Mouse (Mus musculus) layer of hippocampus, postnatal 14 days (tissue): ENCODE measurements around the gene Fzd7. TPM values are rescaled to one million over a fixed set of nuclear protein-coding genes. Genes with fewer than 3 reads are reported as not detected.
"Not testable (repeated sequence)": the region's sequence is repeated elsewhere in the genome, so short reads cannot be mapped to it uniquely, and the experiment has no call there.

Experiments
- DNase-seq, 2 experiments: peaks; one replicate each; pipeline ENCODE4 v3.0.0; 2021 to 2022; ENCODE audit warnings: low spot score in 2 of 2, mixed read lengths in 1 of 2
- long read RNA-seq, 2 experiments: library from polyadenylated mRNA; stranded (forward); transcript quantifications; one replicate each; pipeline ENCODE4 v2.0.0; 2021
- total RNA-seq, 2 experiments: library from RNA; stranded (reverse); gene quantifications; 2 replicates each; pipeline ENCODE4 v1.2.3; 2021

Gene Fzd7
- total RNA-seq, result 1 to 10 TPM; 4.7 to 7.0 TPM
- long read RNA-seq, experiment 1, full-length matches to known transcripts, result 1 of 1 reads
- long read RNA-seq, experiment 1, partial matches to known transcripts, result 0 of 1 reads
- long read RNA-seq, experiment 1, other reads (novel, unspliced or antisense), result 0 of 1 reads
- long read RNA-seq, experiment 2, full-length matches to known transcripts, result 3 of 3 reads
- long read RNA-seq, experiment 2, partial matches to known transcripts, result 0 of 3 reads
- long read RNA-seq, experiment 2, other reads (novel, unspliced or antisense), result 0 of 3 reads

DNA sequence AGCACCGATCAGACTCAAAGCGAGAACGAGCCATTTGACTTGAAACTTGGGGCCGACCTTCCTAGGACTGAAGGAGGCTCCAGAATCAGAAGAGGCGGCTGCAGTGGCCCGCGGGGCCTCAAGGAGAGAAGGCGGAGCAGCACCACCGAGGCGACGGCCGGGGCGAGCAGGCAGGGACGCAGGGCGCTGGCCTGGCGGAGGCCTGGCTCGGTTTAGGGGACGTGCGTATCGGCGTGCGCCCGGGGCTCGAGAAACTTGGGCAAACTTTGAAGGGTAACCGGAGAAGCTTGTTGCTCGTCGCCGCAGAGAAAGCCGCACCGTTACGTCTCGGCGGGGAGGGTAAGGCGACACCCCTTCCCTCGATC lies at the start of gene Fzd7:
Gene Fzd7, plus strand, starts transcription at position 94 of the 365 bp plus-strand sequence.
- DNase-seq, result no peak

GRCm38 (mm10) chr1:59433296-59433695 lies 48.9 kb upstream of the Fzd7 start:
- DNase-seq, result no peak

DNA sequence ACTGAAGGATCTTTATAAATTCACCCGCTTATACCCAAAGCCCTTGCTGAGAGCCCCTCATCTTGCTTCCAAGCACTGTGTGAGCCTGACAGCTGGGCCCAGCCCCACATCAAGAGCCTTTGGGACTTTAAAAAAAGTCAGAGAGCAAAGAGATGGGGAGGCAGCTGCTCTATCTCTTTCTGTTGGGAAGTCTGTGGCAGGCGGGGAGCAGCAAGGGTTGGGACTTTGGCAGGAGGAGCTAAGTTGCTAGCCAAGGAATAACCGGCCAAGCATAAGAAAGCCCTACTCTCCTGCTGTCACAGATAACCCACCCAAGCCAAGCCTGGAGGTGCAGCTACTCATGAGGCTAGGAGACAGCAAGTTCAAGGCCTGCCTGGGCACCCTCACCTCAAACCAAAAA lies 48.2 kb upstream of the Fzd7 start:
- DNase-seq, result peak; percentile 25 to 49

- DNase-seq, result no peak
Measured at GRCm38 (mm10) chr1:59435270-59435669, 47.0 kb upstream of the Fzd7 start.

DNA sequence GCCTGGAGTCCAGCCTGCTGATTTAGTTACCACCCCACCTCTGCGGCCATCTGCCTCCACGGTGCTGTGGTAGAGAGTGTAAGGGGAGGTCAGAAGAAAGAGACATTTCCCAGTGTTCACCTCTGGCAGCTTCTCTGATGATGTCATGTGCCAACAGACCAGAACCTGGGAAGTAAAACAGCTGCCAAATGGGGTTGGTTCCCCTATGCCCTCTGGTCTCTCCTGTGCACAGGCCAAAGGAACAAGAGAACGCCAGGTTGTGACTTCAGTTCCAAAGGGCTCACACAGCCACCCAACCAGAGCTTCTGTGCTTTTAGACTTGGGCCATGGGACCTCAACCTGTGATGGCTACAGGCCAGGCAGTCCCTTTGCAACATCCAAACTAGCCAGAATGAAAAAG lies 45.9 kb upstream of the Fzd7 start:
- no peak for DNase-seq

DNA sequence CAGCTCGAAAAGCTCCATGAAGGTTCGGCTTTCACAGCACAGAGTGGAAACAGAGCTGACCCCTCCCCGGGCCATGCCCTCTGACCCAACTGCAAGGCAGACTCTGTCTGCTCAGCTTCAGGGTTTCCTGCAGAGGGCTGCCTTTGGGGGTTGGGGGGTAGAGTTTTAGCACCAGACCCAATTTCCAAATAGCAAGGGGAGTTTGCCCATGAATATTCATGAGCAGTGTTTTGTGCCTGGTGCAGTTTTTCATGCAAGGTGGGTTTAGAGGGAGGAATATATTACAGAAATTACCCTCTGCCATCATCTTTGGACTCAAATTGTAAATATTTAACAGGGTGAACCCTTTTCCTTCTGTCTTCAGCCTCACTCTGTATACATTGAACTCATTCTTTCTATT lies 44.3 kb upstream of the Fzd7 start:
- no peak for DNase-seq

DNA sequence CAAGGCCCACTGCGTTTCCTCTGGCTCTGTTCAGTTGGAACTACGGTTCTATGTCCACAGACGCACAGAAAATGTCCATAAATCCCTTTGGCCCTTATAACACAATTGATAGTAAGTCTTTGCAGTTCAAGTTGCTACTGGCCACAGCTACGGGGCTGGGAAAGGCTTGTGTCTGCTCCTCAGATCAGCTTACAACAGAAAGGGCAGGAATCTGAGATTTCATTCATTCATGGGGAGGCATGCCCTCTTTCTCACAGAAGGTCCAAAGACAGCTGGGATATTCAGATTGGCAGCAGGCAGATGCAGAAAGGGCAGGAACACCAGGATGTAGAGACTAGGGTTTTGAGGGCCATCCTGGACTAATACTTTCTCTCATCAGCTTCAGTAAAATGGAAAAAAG lies 43.9 kb upstream of the Fzd7 start:
- DNase-seq, result no peak

- no peak for DNase-seq
Measured at GRCm38 (mm10) chr1:59439252-59439651, 43.0 kb upstream of the Fzd7 start.

GRCm38 (mm10) chr1:59439941-59440340 lies 42.3 kb upstream of the Fzd7 start:
- no peak for DNase-seq

GRCm38 (mm10) chr1:59442721-59443120 lies 39.5 kb upstream of the Fzd7 start:
- DNase-seq, result not testable (repeated sequence)

DNA sequence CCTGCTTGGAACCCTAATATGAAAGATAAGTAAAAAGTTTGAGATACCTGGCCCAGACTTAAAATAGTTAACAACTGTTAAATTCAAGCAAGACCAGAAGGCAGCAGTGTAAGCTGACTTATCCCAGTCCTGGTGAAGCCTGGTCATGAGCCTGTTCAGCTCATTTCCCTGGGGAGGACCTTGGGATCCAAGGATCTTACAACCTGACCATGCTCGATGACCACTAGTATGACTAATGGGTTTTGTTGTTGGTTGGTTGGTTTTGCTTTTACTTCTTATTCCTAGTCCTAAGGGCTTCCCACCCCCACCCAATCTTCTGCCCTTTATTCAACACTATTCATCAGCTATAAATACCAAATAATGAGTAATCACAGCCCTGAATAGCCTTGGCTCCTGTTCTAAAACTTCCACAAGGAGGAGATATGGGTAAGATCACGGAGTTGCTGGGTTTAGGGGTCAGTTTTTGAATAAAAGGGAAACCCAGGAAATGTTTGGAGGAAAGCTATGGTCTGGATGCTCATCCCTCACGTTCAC lies 38.0 kb upstream of the Fzd7 start:
- DNase-seq, result no peak

GRCm38 (mm10) chr1:59445242-59445641 lies 37.0 kb upstream of the Fzd7 start:
- no peak for DNase-seq

- DNase-seq, result no peak
Measured at GRCm38 (mm10) chr1:59448497-59449270, 33.5 kb upstream of the Fzd7 start.

DNA sequence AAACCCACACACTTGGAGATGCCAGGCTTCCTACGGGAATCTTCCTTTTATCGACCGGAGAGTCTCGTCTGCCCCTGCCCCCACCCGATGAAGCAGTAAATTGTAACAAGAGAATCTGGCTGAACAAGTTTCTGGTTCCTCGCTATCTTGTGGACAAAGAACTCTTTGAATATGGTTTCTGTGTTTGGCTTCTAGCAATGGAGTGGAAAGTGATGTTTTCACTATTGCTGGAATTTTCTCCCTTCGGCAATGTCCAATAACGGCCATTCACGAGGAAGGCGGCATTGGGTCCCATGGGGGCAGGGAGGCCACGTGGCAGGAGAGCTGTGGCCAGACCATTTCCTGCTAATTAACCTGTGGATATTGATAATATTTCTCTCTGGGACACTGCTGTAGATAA lies 32.8 kb upstream of the Fzd7 start:
- no peak for DNase-seq

- DNase-seq, result no peak
Measured at GRCm38 (mm10) chr1:59450896-59451295, 31.3 kb upstream of the Fzd7 start.

DNA sequence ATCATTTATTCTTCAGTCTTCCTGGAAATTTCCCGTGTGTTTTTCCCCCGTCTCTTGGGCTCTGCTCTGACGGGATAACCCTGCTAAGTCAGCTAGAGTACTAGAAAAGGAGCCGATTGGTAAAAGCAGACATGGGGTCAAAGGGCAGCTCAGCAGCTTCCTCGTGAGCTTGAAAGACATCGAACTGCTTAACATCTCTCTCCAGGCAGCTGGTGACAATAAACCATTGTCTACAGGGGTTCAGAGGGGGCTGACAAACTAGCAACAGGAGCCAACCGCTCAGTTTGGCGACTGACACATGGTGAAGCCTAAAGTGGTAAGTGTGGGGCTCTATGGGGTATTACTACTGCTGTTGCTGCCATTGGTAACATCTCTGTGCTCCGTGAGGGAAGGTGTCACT lies 30.6 kb upstream of the Fzd7 start:
- no peak for DNase-seq

- DNase-seq, result no peak
Measured at GRCm38 (mm10) chr1:59456825-59457224, 25.4 kb upstream of the Fzd7 start.

GRCm38 (mm10) chr1:59457873-59458272 lies 24.4 kb upstream of the Fzd7 start:
- no peak for DNase-seq

GRCm38 (mm10) chr1:59458886-59459285 lies 23.3 kb upstream of the Fzd7 start:
- DNase-seq, result no peak

DNA sequence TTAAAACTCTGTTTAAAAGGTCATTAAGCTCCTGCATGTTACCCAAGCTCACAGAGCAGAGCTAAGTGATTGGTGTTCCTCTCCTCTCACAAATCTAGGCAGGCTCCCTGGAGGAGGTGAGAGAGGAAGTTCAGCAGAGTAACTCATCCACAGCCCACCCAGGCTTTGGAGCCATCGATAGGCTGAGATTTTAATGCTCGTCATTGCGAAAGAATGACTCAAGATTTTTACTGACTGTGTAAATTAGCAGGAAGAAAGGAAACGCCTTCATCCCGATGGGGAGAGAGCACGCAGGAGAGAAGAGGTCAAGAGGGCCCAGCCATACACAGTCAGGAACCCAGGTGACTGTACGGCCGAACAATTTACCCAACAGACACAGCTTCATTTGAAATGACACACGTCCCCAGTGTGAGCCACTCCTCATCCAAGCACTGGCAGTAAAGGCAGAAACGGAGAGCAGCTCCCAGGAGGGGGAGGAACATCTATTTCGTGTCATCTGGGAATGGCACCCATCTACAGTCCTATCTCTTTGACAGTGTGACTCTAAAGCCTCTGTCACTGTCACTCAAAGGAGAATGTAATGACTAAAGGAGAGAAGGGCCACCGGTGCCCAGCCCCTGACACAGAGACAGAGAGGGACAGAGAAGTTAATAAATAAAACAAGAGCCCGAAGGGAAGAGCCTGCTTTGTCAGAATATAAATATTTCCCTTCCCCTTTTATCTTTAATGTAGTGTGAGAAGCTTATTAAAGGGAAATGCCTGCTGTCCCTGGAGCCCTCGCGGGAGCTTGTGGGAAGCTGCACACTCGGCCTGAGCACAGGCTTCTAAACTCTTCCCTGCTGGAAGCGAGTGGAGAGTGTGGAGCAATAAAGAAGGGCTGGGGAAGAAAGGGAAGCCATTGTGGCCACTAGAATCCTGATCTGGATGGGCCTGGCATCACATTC lies 17.3 kb upstream of the Fzd7 start:
- no peak for DNase-seq

- DNase-seq, result no peak
Measured at GRCm38 (mm10) chr1:59465640-59466008, 16.6 kb upstream of the Fzd7 start.

DNA sequence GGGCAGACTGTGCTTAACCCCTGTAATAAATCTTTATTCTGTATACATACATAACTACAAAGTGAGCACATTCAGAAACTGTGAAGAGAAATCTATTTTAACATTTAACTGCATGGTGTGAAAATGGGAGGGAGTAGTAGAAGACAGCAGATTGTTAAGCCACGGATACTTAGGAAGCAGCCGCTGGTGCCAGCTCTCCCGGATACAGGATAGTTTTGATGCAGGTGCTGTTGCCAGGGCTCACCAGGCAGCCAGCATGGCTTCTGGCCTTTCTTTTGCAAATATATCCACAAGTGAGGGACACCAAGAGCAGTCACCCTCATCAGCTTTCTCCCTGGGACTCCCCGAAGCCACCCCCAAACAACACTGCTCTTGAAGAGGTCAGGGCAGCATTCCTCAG lies 13.1 kb upstream of the Fzd7 start:
- no peak for DNase-seq
